Mouse (Mus musculus) liver, embryonic 14.5 days (tissue): ENCODE data around the gene Car11. TPM values are rescaled to one million over a fixed set of nuclear protein-coding genes. Genes with fewer than 3 reads are reported as not detected.

Experiments
- ATAC-seq: fragments of 200-750 bp; cut with Nextera tagmentation; 2 replicates; pipeline ENCODE4 v1.8.0; 2017; ENCODE audit warnings: moderate number of reproducible peaks, mild to moderate bottlenecking, moderate library complexity; ENCODE audit not compliant: insufficient read depth
- DNase-seq, 3 experiments: peaks; one replicate each; pipeline ENCODE4 v3.0.0-alpha.2; 2012 to 2013; ENCODE audit warnings: low read depth in 3 of 3, low spot score in 3 of 3
- H3K27ac ChIP-seq: fragments of 300-500 bp; sonication (generic); 2 replicates; pipeline ENCODE4 v1.5.1; 2014; ENCODE audit warnings: moderate library complexity, mild to moderate bottlenecking, control low read depth, inconsistent platforms
- H3K27me3 ChIP-seq: fragments of 300-500 bp; sonication (generic); 2 replicates; pipeline ENCODE4 v1.6.1; 2014; ENCODE audit warnings: mild to moderate bottlenecking, low read length, moderate library complexity; ENCODE audit not compliant: control insufficient read depth, insufficient read depth
- H3K36me3 ChIP-seq: fragments of 300-500 bp; sonication (generic); replicated peaks from 2 replicates; pipeline ENCODE4 v1.6.1; 2014; ENCODE audit warnings: low read depth; ENCODE audit not compliant: control insufficient read depth, insufficient read depth
- H3K4me1 ChIP-seq, 2 experiments: fragments of 200-500 bp in 1 of 2; fragments of 300-500 bp in 1 of 2; sonication (generic) in 1 of 2; replicated peaks; 2 replicates each; pipeline ENCODE4 v1.6.1; 2012 to 2014; ENCODE audit warnings: antibody characterized with exemption in 1 of 2, inconsistent platforms in 1 of 2, low read length in 1 of 2; ENCODE audit not compliant: control insufficient read depth in 2 of 2, insufficient read depth in 2 of 2
- H3K4me2 ChIP-seq: fragments of 300-500 bp; sonication (generic); 2 replicates; pipeline ENCODE4 v1.6.1; 2014; ENCODE audit warnings: low read depth, mild to moderate bottlenecking, control low read depth, moderate library complexity
- H3K4me3 ChIP-seq, 2 experiments: fragments of 200-500 bp in 1 of 2; fragments of 300-500 bp in 1 of 2; sonication (generic) in 1 of 2; 2 replicates each; pipeline ENCODE4 v1.5.1; 2012 to 2014; ENCODE audit warnings: low read depth in 2 of 2, low read length in 2 of 2, mild to moderate bottlenecking in 2 of 2, control low read depth in 1 of 2, inconsistent platforms in 1 of 2, moderate library complexity in 1 of 2; ENCODE audit not compliant: insufficient read depth in 1 of 2
- H3K9ac ChIP-seq: fragments of 300-500 bp; sonication (generic); replicated peaks from 2 replicates; pipeline ENCODE4 v1.6.1; 2014; ENCODE audit warnings: mild to moderate bottlenecking, control low read depth, moderate library complexity
- H3K9me3 ChIP-seq: fragments of 300-500 bp; sonication (generic); 2 replicates; pipeline ENCODE4 v1.6.1; 2016; ENCODE audit warnings: low read length, mixed read lengths; ENCODE audit not compliant: control insufficient read depth
- CTCF ChIP-seq: IDR thresholded peaks from 2 replicates; pipeline ENCODE4 v1.5.1; 2016; ENCODE audit warnings: antibody characterized with exemption, low read depth, control low read depth
- EP300 ChIP-seq: IDR thresholded peaks from 2 replicates; pipeline ENCODE4 v1.6.1; 2016; ENCODE audit warnings: antibody characterized with exemption, low read depth
- WGBS: fragments of 180-500 bp; shearing (Covaris S2); extraction: QIAGEN DNeasy Blood & Tissue Kit; methylation state at CpG from one replicate; pipeline ENCODE4 v1.1.7; 2014; ENCODE audit not compliant: insufficient replicate concordance; 5-methylcytosine and 5-hydroxymethylcytosine counted together
- polyA plus RNA-seq, 2 experiments: library from polyadenylated mRNA; depleted of rRNA in 1 of 2; stranded (reverse) in 1 of 2; unstranded in 1 of 2; fragments of >200 nt; fragmentation: Nextera tagmentation in 1 of 2; extraction: Ambion mirVana in 1 of 2; gene quantifications; 2 replicates each; pipeline versions ENCODE4 v1.2.1 to v1.2.3; 2012 to 2014

Gene Car11
- polyA plus RNA-seq, 2 experiments = 0.23 to 0.44 TPM

DNA sequence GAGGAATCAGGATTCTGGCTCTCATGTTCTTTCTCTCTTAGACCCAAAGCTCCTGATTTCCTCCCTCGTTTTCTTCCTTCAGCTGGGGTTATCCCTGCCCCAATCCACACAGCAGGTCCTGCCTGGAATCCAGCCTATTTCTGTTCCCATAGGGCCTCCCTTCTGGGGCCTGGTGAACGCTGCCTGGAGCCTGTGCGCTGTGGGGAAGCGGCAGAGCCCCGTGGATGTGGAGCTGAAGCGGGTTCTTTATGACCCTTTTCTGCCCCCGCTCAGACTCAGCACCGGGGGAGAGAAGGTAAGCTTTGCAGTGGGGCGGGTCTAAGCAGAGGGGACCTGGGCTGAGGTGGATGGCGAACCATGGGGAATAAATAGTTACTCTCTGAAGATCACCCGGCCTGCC lies 1.4 kb downstream of the Car11 start:
- TF ChIP-seq EP300 (no peak), CTCF (no peak)
- no peak for DNase-seq
- no peak overlapping the region for H3K4me2 ChIP-seq
- ATAC-seq = no peak
- peaks cover 15 to 16% of the 10 kb centered on the region in 2 experiments for H3K4me1 ChIP-seq
- H3K9ac ChIP-seq = no peak overlapping the region
- H3K27ac ChIP-seq = no peak overlapping the region
- no peaks in the 10 kb centered on the region for H3K9me3 ChIP-seq
- H3K27me3 ChIP-seq = peaks cover 31% of the 10 kb centered on the region
- no peaks in the 10 kb centered on the region for H3K36me3 ChIP-seq
- WGBS = 32% methylated on average over 11 of the region's 11 CpGs
- no peak overlapping the region for H3K4me3 ChIP-seq

DNA sequence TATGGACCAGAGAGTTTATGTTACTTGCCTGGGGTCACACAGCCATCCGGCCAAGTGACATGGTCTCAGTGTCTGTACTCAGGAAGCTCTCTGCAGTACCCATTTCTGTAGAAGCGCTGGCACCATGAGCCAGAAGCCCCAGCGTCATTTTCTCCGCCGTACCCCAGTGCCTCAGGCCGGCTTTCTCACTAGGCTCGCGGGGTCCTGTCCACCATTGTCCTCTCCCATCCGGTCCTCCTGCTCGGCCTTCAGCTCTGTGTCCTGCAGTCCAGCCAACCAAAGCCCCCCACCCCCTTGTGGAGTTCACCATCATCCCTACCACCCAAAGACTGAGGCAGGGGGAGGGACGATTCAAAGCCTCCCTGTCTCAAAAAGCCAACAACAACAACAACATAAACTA lies 2.0 kb downstream of the Car11 start:
- no peak overlapping the region for H3K9ac ChIP-seq
- ATAC-seq (no peak), DNase-seq (no peak)
- H3K9me3 ChIP-seq = no peaks in the 10 kb centered on the region
- no peaks in the 10 kb centered on the region for H3K36me3 ChIP-seq
- H3K27me3 ChIP-seq = peaks cover 31% of the 10 kb centered on the region
- H3K4me1 ChIP-seq = peaks cover 17 to 19% of the 10 kb centered on the region in 2 experiments
- no peak overlapping the region for H3K4me2 ChIP-seq
- 72% methylated on average over 11 of the region's 11 CpGs for WGBS
- no peak overlapping the region for H3K27ac ChIP-seq
- H3K4me3 ChIP-seq = no peak overlapping the region
- no peak for TF ChIP-seq CTCF
- no peak for TF ChIP-seq EP300

DNA sequence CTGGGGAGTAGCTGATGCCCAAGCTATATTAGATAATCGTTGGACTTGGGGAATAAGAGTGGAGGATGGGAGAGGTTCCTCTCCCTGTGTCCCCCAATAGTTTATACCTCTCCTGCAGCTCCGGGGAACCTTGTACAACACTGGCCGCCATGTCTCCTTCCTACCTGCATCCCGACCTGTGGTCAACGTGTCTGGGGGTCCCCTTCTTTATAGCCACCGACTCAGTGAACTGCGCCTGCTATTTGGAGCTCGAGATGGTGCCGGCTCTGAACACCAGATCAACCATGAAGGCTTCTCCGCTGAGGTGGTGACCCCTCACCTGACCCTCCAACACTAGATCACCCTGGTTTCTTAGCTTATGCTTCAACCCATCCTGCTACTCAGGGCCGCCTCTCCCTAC lies 2.7 kb downstream of the Car11 start:
- Histone ChIP-seq H3K27me3 (peaks cover 31% of the 10 kb centered on the region), H3K4me1 (peaks cover 21 to 23% of the 10 kb centered on the region in 2 experiments), H3K4me2 (no peak overlapping the region), H3K27ac (no peak overlapping the region), H3K9me3 (no peaks in the 10 kb centered on the region), H3K4me3 (no peak overlapping the region), H3K9ac (no peak overlapping the region), H3K36me3 (no peaks in the 10 kb centered on the region)
- DNase-seq (no peak), ATAC-seq (no peak)
- TF ChIP-seq CTCF = no peak
- no peak for TF ChIP-seq EP300
- WGBS = 76% methylated on average over 11 of the region's 11 CpGs

DNA sequence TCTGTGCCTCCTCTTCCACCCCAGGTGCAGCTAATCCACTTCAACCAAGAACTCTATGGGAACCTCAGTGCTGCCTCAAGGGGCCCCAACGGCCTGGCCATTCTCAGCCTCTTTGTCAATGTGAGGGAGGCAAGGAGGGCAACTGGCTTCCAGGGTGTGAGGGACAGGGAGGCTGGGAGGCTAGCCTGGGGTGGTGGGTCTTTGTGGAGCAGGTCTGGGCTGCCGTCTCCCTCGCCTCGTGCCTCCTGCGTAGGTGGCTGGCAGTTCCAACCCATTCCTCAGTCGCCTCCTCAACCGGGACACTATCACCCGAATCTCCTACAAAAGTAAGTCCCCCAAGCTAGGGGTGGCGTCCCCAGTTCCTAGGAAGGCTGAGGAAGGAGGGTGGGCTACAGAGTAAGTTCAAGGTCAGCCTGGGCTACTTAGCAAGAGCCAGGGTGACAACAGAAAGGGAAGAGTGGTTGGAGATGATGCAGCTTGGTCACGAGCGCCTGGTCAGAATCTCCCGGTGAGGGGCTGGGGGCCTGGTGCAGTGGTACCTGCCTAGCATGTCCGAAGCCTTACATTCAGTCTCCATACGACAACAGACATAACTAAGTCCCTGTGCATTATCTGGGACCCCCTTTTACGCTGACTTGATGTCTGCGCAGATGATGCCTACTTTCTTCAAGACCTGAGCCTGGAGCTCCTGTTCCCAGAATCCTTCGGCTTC lies 3.3 kb downstream of the Car11 start:
- DNase-seq = no peak
- Histone ChIP-seq H3K9ac (no peak overlapping the region), H3K36me3 (no peaks in the 10 kb centered on the region), H3K9me3 (no peaks in the 10 kb centered on the region), H3K4me3 (no peak overlapping the region), H3K4me2 (no peak overlapping the region), H3K27me3 (peaks cover 31% of the 10 kb centered on the region), H3K27ac (no peak overlapping the region), H3K4me1 (peaks cover 26 to 28% of the 10 kb centered on the region in 2 experiments)
- ATAC-seq = no peak
- 76% methylated on average over 17 of the region's 17 CpGs for WGBS
- TF ChIP-seq CTCF (no peak), EP300 (no peak)

DNA sequence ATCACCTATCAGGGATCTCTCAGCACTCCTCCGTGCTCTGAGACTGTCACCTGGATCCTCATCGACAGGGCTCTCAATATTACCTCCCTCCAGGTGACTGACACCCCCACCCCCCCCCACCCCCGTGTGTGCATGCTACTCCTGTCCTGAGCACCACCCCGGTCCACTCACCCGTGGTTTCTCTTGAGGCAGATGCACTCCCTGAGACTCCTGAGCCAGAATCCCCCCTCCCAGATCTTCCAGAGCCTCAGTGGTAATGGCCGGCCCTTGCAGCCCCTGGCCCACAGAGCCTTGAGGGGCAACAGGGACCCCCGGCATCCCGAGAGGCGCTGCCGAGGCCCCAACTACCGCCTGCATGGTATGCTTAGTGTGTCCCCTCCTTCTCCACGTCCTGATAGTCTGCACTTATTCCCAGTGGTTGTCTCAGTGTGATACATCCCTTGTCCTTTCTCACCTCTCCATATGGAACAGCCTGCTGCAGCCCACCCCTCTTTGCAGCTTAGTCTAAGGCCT lies 3.9 kb downstream of the Car11 start:
- peaks cover 27% of the 10 kb centered on the region for H3K27me3 ChIP-seq
- peaks cover 29 to 32% of the 10 kb centered on the region in 2 experiments for H3K4me1 ChIP-seq
- TF ChIP-seq CTCF (no peak), EP300 (no peak)
- H3K4me2 ChIP-seq = peak overlapping the region; percentile 78
- no peaks in the 10 kb centered on the region for H3K9me3 ChIP-seq
- ATAC-seq (no peak), DNase-seq (no peak)
- no peak overlapping the region; the same call in 1 of the 2 replicates for H3K9ac ChIP-seq
- no peaks in the 10 kb centered on the region for H3K36me3 ChIP-seq
- 56% methylated on average over 12 of the region's 12 CpGs for WGBS
- H3K27ac ChIP-seq = no peak overlapping the region
- H3K4me3 ChIP-seq = no peak overlapping the region; a peak in 1 of 4 replicates
